Mouse (Mus musculus) frontal cortex, adult 2 months (tissue): ENCODE measurements around the gene Faiml. TPM values are rescaled to one million over a fixed set of nuclear protein-coding genes. Genes with fewer than 3 reads are reported as not detected.

ENCODE experiments used
- DNase-seq, 2 experiments: peaks; one replicate each; pipeline ENCODE4 v3.0.0; 2022; ENCODE audit warnings: low spot score in 1 of 2; ENCODE audit errors: extremely low spot score in 1 of 2
- polyA plus RNA-seq: library from polyadenylated mRNA; depleted of rRNA; stranded (reverse); fragments of >200 nt; gene quantifications from 2 replicates; pipeline ENCODE4 v1.2.3, GENCODE M21; 2012; rRNA removed

Gene Faiml
- polyA plus RNA-seq, 1 experiment = not detected

DNA sequence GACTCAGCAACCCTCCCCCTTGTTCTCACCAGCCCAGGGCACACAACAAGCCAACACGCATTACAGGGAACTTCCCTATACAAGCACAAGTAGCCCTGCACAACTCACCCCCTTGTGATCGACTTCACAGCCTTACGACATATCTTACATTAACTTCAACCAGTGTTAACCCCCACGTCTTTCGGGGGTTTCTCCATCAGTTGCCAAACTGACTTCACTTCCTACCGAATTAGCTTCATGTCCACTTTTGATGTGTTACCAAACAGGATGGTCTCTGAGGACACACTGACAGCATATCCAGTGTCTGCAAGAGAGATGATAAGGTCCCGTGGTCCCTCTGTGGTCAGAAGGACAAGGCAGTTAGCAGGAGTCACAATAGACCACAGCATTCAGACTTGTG lies 54.9 kb downstream of the Faiml start:
- DNase-seq = no peak

DNA sequence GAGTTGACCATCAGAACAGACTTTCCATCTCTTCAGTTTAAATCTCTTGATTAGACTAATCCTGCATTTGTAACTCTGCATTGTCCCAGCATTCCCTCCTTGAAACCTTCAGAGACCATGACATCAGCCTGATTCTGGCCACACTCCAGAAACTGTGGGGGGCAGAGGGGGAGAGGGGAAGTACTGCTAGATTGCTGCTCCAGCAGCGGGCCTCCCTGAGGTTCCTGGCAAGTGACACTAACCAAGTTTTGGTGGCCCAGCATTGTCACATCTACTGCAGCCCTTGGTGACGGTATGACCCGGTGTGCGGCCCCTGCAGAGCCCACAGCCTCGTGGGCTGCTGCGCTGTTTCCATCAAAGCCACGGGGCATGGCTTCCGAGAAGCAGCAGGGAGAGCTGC lies 56.8 kb downstream of the Faiml start:
- DNase-seq = no peak

Other genes with a start within 250 kb of the Faiml start
- not detected in 2 replicates for gene Gm1123, start 201.5 kb downstream of the Faiml start, polyA plus RNA-seq
- 14.5 and 15.5 TPM in 2 replicates for gene Pik3cb, start 96.6 kb downstream of the Faiml start, polyA plus RNA-seq
- gene Cep70, start 6.1 kb upstream of the Faiml start, polyA plus RNA-seq = 19.0 and 21.1 TPM in 2 replicates
- gene Esyt3, start 121.3 kb upstream of the Faiml start, polyA plus RNA-seq = 1.4 and 2.1 TPM in 2 replicates
- 132 and 173 TPM in 2 replicates for gene Mras, start 200.1 kb upstream of the Faiml start, polyA plus RNA-seq
- gene Nme9, start 214.2 kb upstream of the Faiml start, polyA plus RNA-seq = 0.19 TPM in 1 of 2 replicates, not detected in the other